Mouse (Mus musculus): ENCODE measurements at regions not wholly inside any gene's neighbourhood (a gene's known extent, or its start where the extent isn't known, plus 50 kb on each side); places are given as distances from the start of the nearest gene placed in this dataset.
"Not testable (repeated sequence)": the region's sequence is repeated elsewhere in the genome, so short reads cannot be mapped to it uniquely, and the experiment has no call there.

DNA sequence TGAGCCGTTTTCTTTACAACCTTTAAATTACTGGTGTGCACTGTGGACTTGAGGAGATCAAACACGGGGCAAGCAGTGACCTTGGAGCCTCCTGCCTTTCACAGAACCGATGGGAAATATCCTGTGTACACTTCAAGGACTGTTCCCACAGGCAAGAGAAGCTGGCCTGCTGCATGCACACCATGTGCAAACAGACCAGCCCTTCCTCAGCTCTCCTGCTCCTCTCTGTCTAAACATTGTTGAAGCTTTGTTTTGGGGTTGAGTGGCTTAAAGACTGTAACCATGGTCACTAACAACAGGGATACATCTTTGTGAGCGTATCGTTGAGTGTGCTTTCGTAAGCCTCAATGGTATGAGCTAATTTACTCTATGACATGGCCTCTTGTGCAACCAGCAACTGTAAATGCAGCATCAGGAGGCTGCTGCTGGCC is 50.2 kb upstream of the Agps start:
- peaks cover 10% of the 10 kb centered on the region; the same call in 1 of the 2 replicates for H3K4me1 ChIP-seq
- no peak overlapping the region for H3K9ac ChIP-seq (replicated peaks)
- no peaks in the 10 kb centered on the region for H3K36me3 ChIP-seq
- WGBS = 70% methylated on average over 6 of the region's 6 CpGs
- ATAC-seq (ENCODE audit: low FRiP score, low read depth) = no peak
- H3K4me3 ChIP-seq = no peak overlapping the region
- no peak overlapping the region for H3K27ac ChIP-seq (replicated peaks)
- H3K27me3 ChIP-seq = 0 out of 2 replicates have a peak, but pooled peaks cover 4% of the 10 kb centered on the region
- H3K4me2 ChIP-seq (replicated peaks) = no peak overlapping the region
- H3K9me3 ChIP-seq = no peaks in the 10 kb centered on the region

DNA sequence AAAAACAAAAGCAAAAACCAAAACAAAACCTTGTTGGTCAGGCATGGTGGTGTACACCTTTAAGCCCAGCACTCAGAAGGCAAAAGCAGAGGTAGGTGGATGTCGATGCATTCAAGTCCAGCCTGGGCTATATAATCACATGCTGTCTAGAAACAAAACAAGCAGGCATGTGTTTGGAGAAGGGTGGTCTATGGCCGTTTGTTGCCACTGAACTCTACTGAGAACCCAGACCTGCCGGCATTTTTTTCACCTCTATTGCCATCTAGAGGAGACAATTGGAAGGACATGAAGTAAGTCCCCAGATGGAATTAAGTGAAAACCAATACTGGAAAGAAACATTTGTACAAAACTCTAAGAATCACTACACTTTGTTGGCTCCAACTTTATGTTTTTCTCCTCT is 50.9 kb upstream of the Agps start:
- Histone ChIP-seq H3K9me3 (no peaks in the 10 kb centered on the region), H3K4me2 (replicated peaks) (no peak overlapping the region), H3K27me3 (0 out of 2 replicates have a peak, but pooled peaks cover 4% of the 10 kb centered on the region), H3K9ac (replicated peaks) (no peak overlapping the region), H3K36me3 (no peaks in the 10 kb centered on the region), H3K4me3 (no peak overlapping the region), H3K4me1 (peaks cover 13% of the 10 kb centered on the region; the same call in 1 of the 2 replicates), H3K27ac (replicated peaks) (no peak overlapping the region)
- ATAC-seq (ENCODE audit: low FRiP score, low read depth) = peak; percentile 80
- WGBS = under 1% methylated on average over 3 of the region's 3 CpGs

DNA sequence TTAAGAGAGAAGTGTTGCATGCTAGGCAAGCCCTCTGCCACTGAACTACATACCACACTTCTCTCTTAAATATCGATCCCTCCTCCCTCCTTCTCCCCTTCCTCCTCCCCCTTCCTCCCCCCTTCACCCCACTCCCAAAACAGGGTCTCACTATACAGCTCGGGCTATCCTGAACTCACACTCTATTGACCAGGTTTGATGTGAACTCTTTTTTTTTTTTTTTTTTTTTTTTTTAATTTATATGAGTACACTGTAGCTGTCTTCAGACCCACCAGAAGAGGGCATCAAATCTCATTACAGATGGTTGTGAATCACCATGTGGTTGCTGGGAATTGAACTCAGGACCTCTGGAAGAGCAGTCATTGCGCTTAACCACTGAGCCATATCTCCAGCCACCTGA is 53.3 kb upstream of the Agps start:
- H3K36me3 ChIP-seq; H3K27ac ChIP-seq (replicated peaks); H3K27me3 ChIP-seq; H3K9ac ChIP-seq (replicated peaks); H3K9me3 ChIP-seq; ATAC-seq (ENCODE audit: low FRiP score, low read depth); H3K4me2 ChIP-seq (replicated peaks); H3K4me3 ChIP-seq: not testable (repeated sequence)
- 84% methylated on average over 3 of the region's 3 CpGs for WGBS
- peaks cover 13% of the 10 kb centered on the region; the same call in 1 of the 2 replicates for H3K4me1 ChIP-seq

DNA sequence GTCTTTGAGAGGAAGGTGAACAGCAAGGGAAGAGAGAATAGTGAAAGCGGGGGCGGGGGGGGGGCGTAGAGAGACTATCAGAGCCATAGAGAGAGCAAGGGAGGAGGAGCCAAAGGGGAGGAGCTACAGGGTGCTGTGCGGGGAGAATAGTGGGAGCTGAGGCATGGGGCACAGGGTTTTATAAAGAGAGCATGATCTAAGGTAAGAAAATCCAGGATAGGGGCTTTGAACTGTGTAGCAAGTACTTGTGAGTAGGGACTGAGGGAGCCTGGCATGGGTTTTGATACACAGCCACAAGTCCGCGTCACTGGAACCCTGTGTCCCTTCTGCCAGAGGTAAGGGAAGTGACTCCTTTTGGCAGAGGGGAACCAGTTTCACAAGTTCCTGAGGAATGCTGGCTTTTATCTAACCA is 54.9 kb upstream of the Agps start:
- H3K27me3 ChIP-seq = 0 out of 2 replicates have a peak, but pooled peaks cover 4% of the 10 kb centered on the region
- no peak for ATAC-seq (ENCODE audit: low FRiP score, low read depth)
- no peaks in the 10 kb centered on the region for H3K9me3 ChIP-seq
- 21% methylated on average over 5 of the region's 6 CpGs for WGBS
- peak overlapping the region; percentile 27 for H3K4me2 ChIP-seq (replicated peaks)
- no peak overlapping the region for H3K9ac ChIP-seq (replicated peaks)
- no peak overlapping the region for H3K4me3 ChIP-seq
- no peaks in the 10 kb centered on the region for H3K36me3 ChIP-seq
- no peak overlapping the region for H3K27ac ChIP-seq (replicated peaks)
- H3K4me1 ChIP-seq = peaks cover 13% of the 10 kb centered on the region; the same call in 1 of the 2 replicates

DNA sequence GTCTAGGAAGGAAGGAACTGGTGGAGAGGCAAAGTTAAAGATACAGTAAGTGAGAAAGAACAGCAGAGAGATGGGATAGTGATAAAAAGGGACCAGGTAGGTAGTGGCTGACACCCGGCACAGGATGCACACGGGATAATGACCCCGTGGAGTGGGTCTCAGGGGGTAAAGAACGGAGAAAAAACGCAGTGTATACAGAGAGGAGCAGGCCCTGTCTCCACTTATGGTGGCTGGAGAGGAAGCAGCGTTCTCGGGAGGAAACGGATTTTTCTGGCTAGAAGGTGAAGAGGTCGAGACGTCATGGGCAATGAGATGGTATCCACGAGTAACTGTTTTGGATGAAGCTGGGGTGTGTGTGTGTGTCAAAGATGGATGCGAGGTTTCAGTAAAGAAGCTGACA is 55.4 kb upstream of the Agps start:
- no peaks in the 10 kb centered on the region for H3K9me3 ChIP-seq
- H3K9ac ChIP-seq (replicated peaks) = no peak overlapping the region
- H3K4me1 ChIP-seq = peaks cover 13% of the 10 kb centered on the region; the same call in 1 of the 2 replicates
- no peak overlapping the region for H3K27ac ChIP-seq (replicated peaks)
- H3K27me3 ChIP-seq = 0 out of 2 replicates have a peak, but pooled peaks cover 4% of the 10 kb centered on the region
- no peaks in the 10 kb centered on the region for H3K36me3 ChIP-seq
- ATAC-seq (ENCODE audit: low FRiP score, low read depth) = no peak
- peak overlapping the region; percentile 27 for H3K4me2 ChIP-seq (replicated peaks)
- no peak overlapping the region for H3K4me3 ChIP-seq
- WGBS = 27% methylated on average over 12 of the region's 12 CpGs

DNA sequence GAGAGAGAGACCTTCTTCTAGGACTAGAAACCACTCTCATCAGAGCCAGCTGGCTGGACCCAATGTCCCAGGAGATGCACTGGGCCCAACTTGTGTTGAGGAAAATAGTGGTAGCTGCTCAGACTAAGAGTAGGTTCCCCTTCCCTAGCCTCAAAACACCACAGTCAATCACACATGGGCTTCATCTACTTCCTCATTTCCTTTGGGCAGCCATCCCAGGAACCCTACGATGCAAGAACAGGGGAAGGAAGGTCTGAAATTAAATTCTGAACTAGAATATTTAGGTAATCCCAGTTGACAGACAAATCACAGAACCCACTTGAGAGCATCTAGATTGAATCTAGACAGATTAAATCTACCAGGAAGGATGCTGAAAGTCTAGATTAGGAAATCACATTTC is 56.8 kb upstream of the Agps start:
- 0 out of 2 replicates have a peak, but pooled peaks cover 4% of the 10 kb centered on the region for H3K27me3 ChIP-seq
- H3K9ac ChIP-seq (replicated peaks) = no peak overlapping the region
- no peak overlapping the region for H3K4me3 ChIP-seq
- H3K9me3 ChIP-seq = no peaks in the 10 kb centered on the region
- no peaks in the 10 kb centered on the region for H3K36me3 ChIP-seq
- no peak overlapping the region for H3K4me2 ChIP-seq (replicated peaks)
- H3K27ac ChIP-seq (replicated peaks) = no peak overlapping the region
- no peak for ATAC-seq (ENCODE audit: low FRiP score, low read depth)
- 81% methylated on average over 1 of the region's 1 CpGs for WGBS
- H3K4me1 ChIP-seq = 0 out of 2 replicates have a peak, but pooled peaks cover 9% of the 10 kb centered on the region

DNA sequence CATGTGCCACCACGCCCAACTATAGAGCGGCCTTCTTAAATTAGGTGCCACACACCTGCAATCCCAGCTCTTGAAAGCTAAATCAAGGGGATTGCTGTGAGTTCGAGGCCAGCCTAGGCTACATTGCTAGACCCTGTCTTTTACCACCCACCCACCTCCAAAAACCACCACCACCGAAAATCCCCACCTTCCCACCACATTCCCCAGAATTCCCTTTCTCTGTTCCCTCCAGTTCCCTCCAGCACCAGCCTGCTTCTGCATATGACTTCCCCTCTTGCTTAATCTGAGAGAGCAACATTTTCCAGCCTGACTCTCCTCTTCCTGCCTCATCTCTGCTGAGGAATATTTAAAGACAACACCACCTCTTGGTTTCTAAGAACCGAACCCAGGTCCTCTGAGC is 58.5 kb upstream of the Agps start:
- no peak for ATAC-seq (ENCODE audit: low FRiP score, low read depth)
- H3K4me2 ChIP-seq (replicated peaks) = no peak overlapping the region
- H3K4me3 ChIP-seq = no peak overlapping the region
- no peak overlapping the region for H3K9ac ChIP-seq (replicated peaks)
- H3K4me1 ChIP-seq = peaks cover 10% of the 10 kb centered on the region; the same call in 1 of the 2 replicates
- H3K27me3 ChIP-seq = no peaks in the 10 kb centered on the region
- H3K36me3 ChIP-seq = no peaks in the 10 kb centered on the region
- H3K9me3 ChIP-seq = no peaks in the 10 kb centered on the region
- WGBS = 85% methylated on average over 5 of the region's 5 CpGs
- H3K27ac ChIP-seq (replicated peaks) = no peak overlapping the region

DNA sequence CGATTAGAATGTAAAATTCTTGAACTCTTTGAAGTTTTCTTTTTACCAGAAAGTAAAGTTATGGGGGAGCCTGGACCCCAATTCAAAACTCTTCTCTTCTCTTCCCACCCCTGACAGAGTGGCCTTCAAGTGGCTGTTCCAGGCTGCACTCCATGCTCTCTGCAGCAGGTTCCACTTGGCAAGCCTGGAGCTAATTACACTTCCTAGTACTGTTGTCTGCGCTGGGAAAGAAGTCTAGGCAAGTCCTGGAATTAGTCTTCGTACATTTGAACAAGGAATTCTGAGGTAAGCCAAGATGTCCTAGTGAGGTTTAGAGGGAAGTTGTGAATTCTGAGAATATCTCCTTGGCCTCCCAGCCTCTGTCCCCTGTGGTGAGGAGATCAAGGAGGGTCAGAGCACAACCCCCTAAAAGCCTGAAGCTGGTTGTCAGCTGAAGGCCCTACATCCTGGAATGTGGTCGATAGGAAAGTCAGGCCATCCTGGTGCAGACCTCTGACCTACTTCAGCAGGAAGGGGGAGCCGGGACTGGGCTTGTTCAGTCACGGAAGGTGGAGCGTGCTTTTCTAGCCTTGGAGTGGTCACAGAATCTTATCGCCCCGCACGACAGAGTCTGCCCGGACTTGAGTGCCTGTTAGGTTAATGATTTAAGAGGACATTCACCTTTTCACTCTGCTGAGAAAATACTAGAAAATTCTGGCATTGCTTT is 59.6 kb upstream of the Agps start:
- 55% methylated on average over 11 of the region's 11 CpGs for WGBS
- H3K27ac ChIP-seq (replicated peaks) = no peak overlapping the region
- H3K9me3 ChIP-seq = no peaks in the 10 kb centered on the region
- no peak overlapping the region for H3K9ac ChIP-seq (replicated peaks)
- H3K27me3 ChIP-seq = no peaks in the 10 kb centered on the region
- peaks cover 15% of the 10 kb centered on the region for H3K4me1 ChIP-seq
- ATAC-seq (ENCODE audit: low FRiP score, low read depth) = no peak
- H3K4me2 ChIP-seq (replicated peaks) = no peak overlapping the region
- no peaks in the 10 kb centered on the region for H3K36me3 ChIP-seq
- no peak overlapping the region for H3K4me3 ChIP-seq

DNA sequence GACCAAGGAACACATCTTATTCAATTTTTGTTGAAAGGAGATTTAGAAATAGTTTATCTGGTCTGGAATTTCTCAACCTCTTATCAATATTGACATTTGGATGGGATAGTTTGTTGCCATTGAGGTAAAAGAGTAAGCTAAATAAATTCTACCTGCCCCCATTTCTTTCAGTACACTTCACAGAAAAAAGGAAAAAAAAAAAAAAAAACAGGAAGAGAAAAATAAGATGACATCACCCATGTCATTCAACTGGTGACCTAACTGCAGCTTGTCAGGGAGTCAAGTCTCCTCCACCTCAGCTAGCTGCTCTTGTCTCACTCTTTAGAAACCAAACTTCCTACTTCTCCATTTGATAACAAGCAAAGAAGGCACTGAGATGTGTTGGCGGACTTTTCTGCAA is 61.3 kb upstream of the Agps start:
- Histone ChIP-seq H3K9me3 (no peaks in the 10 kb centered on the region), H3K4me2 (replicated peaks) (no peak overlapping the region), H3K27me3 (no peaks in the 10 kb centered on the region), H3K36me3 (no peaks in the 10 kb centered on the region), H3K4me1 (peaks cover 7% of the 10 kb centered on the region), H3K9ac (replicated peaks) (no peak overlapping the region), H3K4me3 (no peak overlapping the region), H3K27ac (replicated peaks) (no peak overlapping the region)
- WGBS = 89% methylated on average over 1 of the region's 1 CpGs
- no peak for ATAC-seq (ENCODE audit: low FRiP score, low read depth)

DNA sequence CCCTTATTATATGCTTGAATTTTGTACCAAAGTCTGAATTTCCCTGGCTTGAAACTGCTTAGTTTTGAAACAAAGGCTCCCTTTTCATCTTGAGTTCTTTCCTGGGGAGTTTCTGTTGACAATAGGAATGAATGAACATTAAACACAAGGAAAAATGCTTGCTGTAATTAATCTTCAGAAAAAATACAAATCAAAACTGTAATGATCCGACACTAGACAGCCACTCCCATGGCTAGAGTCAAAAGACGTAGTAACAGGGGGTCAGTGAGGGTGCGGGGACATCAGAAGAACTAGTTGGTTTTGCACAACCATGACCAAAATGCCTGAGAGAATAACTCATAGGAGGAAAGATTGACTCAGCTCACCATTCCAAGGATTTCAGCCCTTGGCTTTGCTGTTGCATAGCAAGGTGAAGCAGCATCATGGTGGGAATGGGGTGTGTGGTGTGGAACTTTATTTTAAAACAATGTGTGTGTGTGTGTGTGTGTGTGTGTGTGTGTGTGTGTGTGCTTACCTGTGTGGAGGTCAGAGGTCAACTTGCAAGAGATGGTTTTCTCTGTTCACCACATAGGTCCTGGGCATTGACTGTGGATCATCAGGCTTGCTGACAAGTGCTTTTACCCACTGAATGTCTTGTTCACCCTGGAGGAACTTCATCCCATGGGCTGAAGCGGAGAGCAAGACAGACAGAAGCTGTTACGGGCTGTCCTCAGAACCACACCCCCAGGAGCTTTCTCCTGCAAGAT is 63.2 kb upstream of the Agps start:
- no peak overlapping the region for H3K27ac ChIP-seq (replicated peaks)
- H3K9me3 ChIP-seq = no peaks in the 10 kb centered on the region
- no peaks in the 10 kb centered on the region for H3K27me3 ChIP-seq
- no peak overlapping the region for H3K9ac ChIP-seq (replicated peaks)
- H3K4me1 ChIP-seq = peaks cover 7% of the 10 kb centered on the region
- no peak overlapping the region for H3K4me2 ChIP-seq (replicated peaks)
- 74% methylated on average over 5 of the region's 5 CpGs for WGBS
- no peak for ATAC-seq (ENCODE audit: low FRiP score, low read depth)
- no peak overlapping the region for H3K4me3 ChIP-seq
- H3K36me3 ChIP-seq = no peaks in the 10 kb centered on the region

DNA sequence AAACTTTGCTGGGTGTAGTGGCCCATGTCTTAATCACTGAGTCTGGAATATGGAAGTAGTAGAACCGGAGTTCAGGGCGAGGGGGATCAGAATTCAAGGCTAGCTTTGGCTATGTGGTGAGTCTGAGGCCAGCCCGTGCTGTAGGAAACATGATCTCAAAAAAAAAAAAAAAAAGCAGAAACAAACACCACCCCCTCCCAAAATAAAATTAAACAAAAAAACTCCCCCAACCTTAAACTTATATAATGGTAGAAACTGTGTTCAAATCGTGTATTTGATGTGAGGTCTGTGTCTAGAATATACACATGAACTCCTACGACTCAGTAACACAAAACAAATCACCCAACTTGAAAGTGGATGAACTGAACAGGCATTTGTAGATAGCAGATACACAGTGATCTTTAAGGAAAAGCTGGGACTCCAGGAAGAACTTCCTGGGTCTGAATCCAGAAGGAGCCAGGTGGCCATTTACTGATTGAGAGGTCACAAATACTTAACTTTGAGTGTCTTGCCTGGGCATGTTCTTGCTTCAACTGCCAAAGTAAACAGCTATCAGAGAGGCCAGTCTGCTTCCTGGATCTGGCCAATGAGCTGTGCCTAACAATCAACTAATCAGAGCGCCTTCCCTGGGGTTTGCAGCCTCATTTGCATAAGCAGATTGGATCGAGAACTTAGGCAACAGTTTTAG is 63.6 kb upstream of the Nfe2l2 start:
- 0 out of 2 replicates have a peak, but pooled peaks have one; percentile 34 for ATAC-seq (ENCODE audit: low FRiP score, low read depth)
- Histone ChIP-seq H3K4me1 (peaks cover 7% of the 10 kb centered on the region), H3K9ac (replicated peaks) (no peak overlapping the region), H3K27ac (replicated peaks) (no peak overlapping the region), H3K4me2 (replicated peaks) (no peak overlapping the region), H3K36me3 (no peaks in the 10 kb centered on the region), H3K4me3 (no peak overlapping the region), H3K27me3 (no peaks in the 10 kb centered on the region), H3K9me3 (no peaks in the 10 kb centered on the region)
- WGBS = 51% methylated on average over 7 of the region's 7 CpGs

DNA sequence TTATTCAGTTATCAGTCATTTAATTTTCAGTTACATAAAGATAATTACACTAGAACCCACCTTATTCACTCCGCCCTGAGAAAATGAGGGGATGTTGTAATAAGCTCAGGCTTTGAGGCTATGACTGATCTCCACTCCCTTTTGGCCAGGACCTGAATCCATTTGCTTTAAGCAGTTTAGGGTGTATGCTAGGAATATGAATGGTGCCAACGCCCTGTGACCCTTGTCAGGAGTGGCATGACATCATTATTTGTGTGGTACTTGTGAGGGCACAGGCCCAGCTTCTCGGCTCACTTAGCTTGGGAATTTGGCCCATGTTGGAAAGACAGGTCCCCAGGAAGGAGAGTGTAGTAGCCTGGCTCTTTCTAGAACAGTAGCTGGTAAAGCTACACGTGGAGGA is 61.0 kb upstream of the Nfe2l2 start:
- no peak overlapping the region for H3K4me3 ChIP-seq
- H3K36me3 ChIP-seq = no peaks in the 10 kb centered on the region
- no peak for ATAC-seq (ENCODE audit: low FRiP score, low read depth)
- 82% methylated on average over 4 of the region's 4 CpGs for WGBS
- no peak overlapping the region for H3K27ac ChIP-seq (replicated peaks)
- no peak overlapping the region for H3K9ac ChIP-seq (replicated peaks)
- no peaks in the 10 kb centered on the region for H3K27me3 ChIP-seq
- peaks cover 7% of the 10 kb centered on the region for H3K4me1 ChIP-seq
- no peaks in the 10 kb centered on the region for H3K9me3 ChIP-seq
- no peak overlapping the region for H3K4me2 ChIP-seq (replicated peaks)

All from midbrain, embryonic 12.5 days (tissue).